9 mouse cellular contexts compared by ENCODE assay signal in genomic region chr12:33314924-33315643, GRCm38 (mm10).
DNase-seq lines count a peak whose midpoint lies in the region; ATAC-seq lines count a peak whose summit lies in the region.
"Had no signal": no experiment of that assay in that cellular context is flagged by ENCODE, and none has a peak within 500 bp of the region (broad histone marks: within the 10 kb centered on the region; RNA-seq: fewer than 3 reads in every experiment).

No protein-coding gene starts in this region.

- H3K9ac ChIP-seq in intestine, embryonic 16.5 days (ENCODE audit: low read depth, low read length): no peak overlapping the region

- no peaks in the 10 kb centered on the region for H3K36me3 ChIP-seq in intestine, embryonic 16.5 days (ENCODE audit: control insufficient read depth, insufficient read depth, low read length)

- peak; percentile 83 for ATAC-seq in CD4-positive, CD25-positive, alpha-beta regulatory T cell, adult 4 months
- ATAC-seq in intestine, embryonic 16.5 days: peak; percentile 84

- 74% methylated on average over 16 of the region's 16 CpGs for WGBS in intestine, embryonic 16.5 days

- H3K27ac ChIP-seq in intestine, embryonic 16.5 days (ENCODE audit: low read length): peak overlapping the region; percentile 14; the same call in 1 of the 2 replicates

- peaks cover 16% of the 10 kb centered on the region for H3K4me1 ChIP-seq in intestine, embryonic 16.5 days (ENCODE audit: control insufficient read depth, insufficient read depth, low read length)

- no peak overlapping the region for H3K4me3 ChIP-seq in intestine, embryonic 16.5 days (ENCODE audit: low read length)
- H3K4me3 ChIP-seq: myocyte had no signal

- no peaks in the 10 kb centered on the region for H3K27me3 ChIP-seq in intestine, embryonic 16.5 days (replicated peaks; ENCODE audit: control insufficient read depth, insufficient read depth, low read length)

- DNase-seq in c-Kit-positive CD71-negative TER-119-negative erythroid progenitor cells, embryonic 14.5 days (ENCODE audit: low read depth): peak; percentile 69
- DNase-seq in lung, postnatal 4 days: peak; percentile 72 to 74
- peak; percentile 79 for DNase-seq in thymus, postnatal 25 days
- no peak for DNase-seq in right cerebral cortex, postnatal 10 days (ENCODE audit: low spot score in 2 of 2)
- DNase-seq in layer of hippocampus, adult 9-10 months (ENCODE audit: low spot score): no peak
- DNase-seq in urinary bladder, adult 2 months (ENCODE audit: low spot score): no peak

- peak overlapping the region; percentile 47; the same call in 1 of the 2 replicates for H3K4me2 ChIP-seq in intestine, embryonic 16.5 days (ENCODE audit: low read depth, low read length)

- no peaks in the 10 kb centered on the region for H3K9me3 ChIP-seq in intestine, embryonic 16.5 days (ENCODE audit: control insufficient read depth, low read length)

Comparison
In these comparisons a context has a peak if more than half of its experiments do, and no peak if none do; other contexts are left out.
1. DNase-seq: peak in c-Kit-positive CD71-negative TER-119-negative erythroid progenitor cells, embryonic 14.5 days (single experiment), lung, postnatal 4 days (2 of 2) and thymus, postnatal 25 days (single experiment); none in right cerebral cortex, postnatal 10 days (0 of 2), layer of hippocampus, adult 9-10 months (single experiment) and urinary bladder, adult 2 months (single experiment).